Mouse (Mus musculus): ENCODE measurements around the gene Cabp2. TPM values are rescaled to one million over a fixed set of nuclear protein-coding genes. Genes with fewer than 3 reads are reported as not detected.
A peak's percentile ranks its signal among the peaks of the same experiment; 100 is the strongest.
"Not testable (repeated sequence)": the region's sequence is repeated elsewhere in the genome, so short reads cannot be mapped to it uniquely, and the experiment has no call there.

The Cabp2 gene
- polyA plus RNA-seq, 1 experiment = not detected

GRCm38 (mm10) chr19:4058581-4058980 lies 22.8 kb upstream of the Cabp2 start:
- Histone ChIP-seq H3ac (ENCODE audit: control insufficient read depth, insufficient read length, low read depth) (no peak overlapping the region), H3K27me3 (ENCODE audit: control insufficient read depth, insufficient read depth, insufficient read length) (no peaks in the 10 kb centered on the region), H3K4me3 (ENCODE audit: insufficient read depth, poor library complexity, severe bottlenecking) (no peak overlapping the region), H3K79me2 (ENCODE audit: control insufficient read depth, insufficient read depth) (no peaks in the 10 kb centered on the region), H3K79me3 (ENCODE audit: low read depth) (no peaks in the 10 kb centered on the region), H3K36me3 (ENCODE audit: control insufficient read depth, insufficient read depth) (no peaks in the 10 kb centered on the region)
- TF ChIP-seq CTCF (IDR thresholded peaks at IDR 0.05; ENCODE audit: control insufficient read depth, insufficient read depth, insufficient read length) (no peak), MAX (IDR thresholded peaks at IDR 0.05) (no peak), USF1 (IDR thresholded peaks at IDR 0.05; ENCODE audit: low read depth) (no peak), MYOG (IDR thresholded peaks at IDR 0.05; ENCODE audit: control insufficient read depth, extremely low read depth, insufficient read length) (no peak), MYOD1 (IDR thresholded peaks at IDR 0.05; ENCODE audit: control insufficient read depth, insufficient read length, low read depth) (no peak), CEBPB (IDR thresholded peaks at IDR 0.05; ENCODE audit: low read depth) (no peak), FOSL1 (IDR thresholded peaks at IDR 0.05; ENCODE audit: insufficient read depth, low read length, poor library complexity, severe bottlenecking) (no peak)

- no peak within 1 kb of the TSS for H3ac ChIP-seq (ENCODE audit: control insufficient read depth, insufficient read length, low read depth)
- no peak within 1 kb of the TSS for H3K4me3 ChIP-seq (ENCODE audit: insufficient read depth, poor library complexity, severe bottlenecking)
- no peaks in the 10 kb centered on the region for H3K79me3 ChIP-seq (ENCODE audit: low read depth)
- no peaks in the 10 kb centered on the region for H3K79me2 ChIP-seq (ENCODE audit: control insufficient read depth, insufficient read depth)
- no peaks in the 10 kb centered on the region for H3K36me3 ChIP-seq (ENCODE audit: control insufficient read depth, insufficient read depth)
- H3K27me3 ChIP-seq (ENCODE audit: control insufficient read depth, insufficient read depth, insufficient read length) = no peaks in the 10 kb centered on the region
- TF ChIP-seq CEBPB (IDR thresholded peaks at IDR 0.05; ENCODE audit: low read depth) (peak; percentile 15), FOSL1 (IDR thresholded peaks at IDR 0.05; ENCODE audit: insufficient read depth, low read length, poor library complexity, severe bottlenecking) (no peak)
Measured at GRCm38 (mm10) chr19:4059069-4059740, 22.2 kb upstream of the Cabp2 start, which contains the start of gene Gstp3. Gstp3 (minus strand) TSS chr19:4059569.

DNA sequence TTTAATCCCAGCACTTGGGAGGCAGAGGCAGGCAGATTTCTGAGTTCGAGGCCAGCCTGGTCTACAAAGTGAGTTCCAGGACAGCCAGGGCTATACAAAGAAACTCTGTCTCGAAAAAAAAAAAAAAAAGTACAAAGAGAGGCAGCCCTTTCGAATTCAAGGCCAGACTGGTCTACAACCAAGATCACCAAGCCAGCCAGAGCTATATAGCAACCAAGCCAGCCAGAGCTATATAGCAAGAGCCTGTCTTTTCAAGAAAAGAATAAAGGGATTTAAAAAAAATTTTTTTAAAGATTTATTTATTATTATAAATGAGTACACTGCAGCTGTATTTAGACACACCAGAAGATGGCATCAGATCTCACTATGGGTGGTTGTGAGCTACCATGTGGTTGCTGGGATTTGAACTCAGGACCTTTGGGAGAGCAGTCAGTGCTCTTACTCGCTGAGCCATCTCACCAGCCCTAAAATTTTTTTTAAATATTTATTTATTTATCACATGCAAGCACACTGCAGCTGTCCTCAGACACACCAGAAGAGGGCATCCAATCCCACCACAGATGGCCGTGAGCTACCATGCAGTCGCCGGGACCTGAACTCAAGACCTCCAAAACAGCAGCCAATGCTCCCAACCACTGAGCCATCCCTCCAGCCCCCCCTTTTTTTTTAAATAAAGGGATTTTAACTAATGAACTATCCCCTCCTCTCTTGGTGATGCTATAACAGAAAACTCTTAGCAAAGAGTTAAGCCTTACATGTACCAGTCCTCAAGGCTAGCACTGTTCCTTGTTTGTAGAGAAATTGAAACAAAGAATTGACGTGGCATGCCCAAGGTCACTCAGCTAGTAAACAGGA lies 21.1 kb upstream of the Cabp2 start:
- not testable (repeated sequence) for H3ac ChIP-seq (ENCODE audit: control insufficient read depth, insufficient read length, low read depth); H3K27me3 ChIP-seq (ENCODE audit: control insufficient read depth, insufficient read depth, insufficient read length); H3K79me2 ChIP-seq (ENCODE audit: control insufficient read depth, insufficient read depth); H3K4me3 ChIP-seq (ENCODE audit: insufficient read depth, poor library complexity, severe bottlenecking); H3K36me3 ChIP-seq (ENCODE audit: control insufficient read depth, insufficient read depth); H3K79me3 ChIP-seq (ENCODE audit: low read depth)

DNA sequence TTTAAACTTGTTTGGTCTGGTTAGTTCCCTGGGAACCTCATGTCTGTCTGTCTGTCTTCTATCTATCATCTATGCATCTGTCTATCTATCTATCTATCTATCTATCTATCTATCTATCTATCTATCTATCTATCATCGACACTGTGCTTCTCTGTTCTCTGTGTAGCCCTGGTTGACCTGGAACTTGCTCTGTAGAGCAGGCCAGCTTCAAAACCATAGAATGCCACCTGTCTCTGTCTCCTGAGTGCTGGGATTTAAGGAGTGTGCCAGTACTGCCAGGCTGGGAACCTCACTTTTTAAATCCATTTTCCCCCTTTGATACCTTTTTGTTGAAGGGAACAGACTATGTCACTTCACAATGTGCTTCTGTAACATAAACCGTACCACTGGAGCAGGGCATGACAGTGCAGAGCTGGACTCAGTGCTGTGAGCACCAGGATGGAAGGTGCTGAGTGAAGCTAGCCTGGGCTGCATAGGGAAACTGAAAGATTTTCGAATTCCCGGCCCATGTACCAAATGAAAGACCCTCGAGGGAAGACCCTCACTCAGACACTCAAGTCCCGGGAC lies 20.4 kb upstream of the Cabp2 start:
- no peak overlapping the region for H3K4me3 ChIP-seq (ENCODE audit: insufficient read depth, poor library complexity, severe bottlenecking)
- TF ChIP-seq USF1 (IDR thresholded peaks at IDR 0.05; ENCODE audit: low read depth) = no peak
- no peak for TF ChIP-seq CEBPB (IDR thresholded peaks at IDR 0.05; ENCODE audit: low read depth)
- no peak for TF ChIP-seq MAX (IDR thresholded peaks at IDR 0.05)
- TF ChIP-seq FOSL1 (IDR thresholded peaks at IDR 0.05; ENCODE audit: insufficient read depth, low read length, poor library complexity, severe bottlenecking) = no peak
- TF ChIP-seq MYOD1 (IDR thresholded peaks at IDR 0.05; ENCODE audit: control insufficient read depth, insufficient read length, low read depth) = no peak
- no peak for TF ChIP-seq CTCF (IDR thresholded peaks at IDR 0.05; ENCODE audit: control insufficient read depth, insufficient read depth, insufficient read length)
- TF ChIP-seq MYOG (IDR thresholded peaks at IDR 0.05; ENCODE audit: control insufficient read depth, extremely low read depth, insufficient read length) = no peak
- H3K27me3 ChIP-seq (ENCODE audit: control insufficient read depth, insufficient read depth, insufficient read length) = no peaks in the 10 kb centered on the region
- no peak overlapping the region for H3ac ChIP-seq (ENCODE audit: control insufficient read depth, insufficient read length, low read depth)
- no peaks in the 10 kb centered on the region for H3K36me3 ChIP-seq (ENCODE audit: control insufficient read depth, insufficient read depth)
- no peaks in the 10 kb centered on the region for H3K79me3 ChIP-seq (ENCODE audit: low read depth)
- H3K79me2 ChIP-seq (ENCODE audit: control insufficient read depth, insufficient read depth) = no peaks in the 10 kb centered on the region

DNA sequence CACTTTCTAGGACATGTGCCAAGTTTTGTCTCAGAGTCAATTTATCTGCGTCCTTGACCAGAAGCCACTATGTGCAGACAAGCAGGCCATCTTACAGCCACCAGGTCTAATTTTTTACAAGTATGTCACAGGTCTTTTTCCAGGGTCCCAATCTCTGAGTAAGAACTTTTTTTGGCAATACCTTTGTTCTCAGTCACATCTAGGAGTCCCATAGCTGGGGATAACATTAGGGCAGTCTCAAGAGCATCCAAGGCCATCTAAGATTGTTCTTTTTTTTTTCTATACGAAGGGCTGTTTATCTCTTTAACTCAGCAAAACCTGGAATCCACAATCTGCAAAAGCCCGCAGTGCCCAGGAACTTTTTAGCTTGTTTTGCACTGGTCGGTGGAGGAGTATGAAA lies 18.0 kb upstream of the Cabp2 start:
- H3K36me3 ChIP-seq (ENCODE audit: control insufficient read depth, insufficient read depth) = not testable (repeated sequence)

GRCm38 (mm10) chr19:4064501-4064900 lies 16.9 kb upstream of the Cabp2 start:
- not testable (repeated sequence) for H3K4me3 ChIP-seq (ENCODE audit: insufficient read depth, poor library complexity, severe bottlenecking); H3K36me3 ChIP-seq (ENCODE audit: control insufficient read depth, insufficient read depth); H3K79me3 ChIP-seq (ENCODE audit: low read depth); H3K27me3 ChIP-seq (ENCODE audit: control insufficient read depth, insufficient read depth, insufficient read length); H3ac ChIP-seq (ENCODE audit: control insufficient read depth, insufficient read length, low read depth); H3K79me2 ChIP-seq (ENCODE audit: control insufficient read depth, insufficient read depth)

More for the DNA sequence above, 18.0 kb upstream of the Cabp2 start:
- H3K79me2 ChIP-seq (ENCODE audit: control insufficient read depth, insufficient read depth); H3K79me3 ChIP-seq (ENCODE audit: low read depth); H3K4me3 ChIP-seq (ENCODE audit: insufficient read depth, poor library complexity, severe bottlenecking); H3K27me3 ChIP-seq (ENCODE audit: control insufficient read depth, insufficient read depth, insufficient read length); H3ac ChIP-seq (ENCODE audit: control insufficient read depth, insufficient read length, low read depth): not testable (repeated sequence)

All from C2C12 (cell line).